Comparison of ENCODE assay signal across 15 mouse cellular contexts in the genomic region with DNA sequence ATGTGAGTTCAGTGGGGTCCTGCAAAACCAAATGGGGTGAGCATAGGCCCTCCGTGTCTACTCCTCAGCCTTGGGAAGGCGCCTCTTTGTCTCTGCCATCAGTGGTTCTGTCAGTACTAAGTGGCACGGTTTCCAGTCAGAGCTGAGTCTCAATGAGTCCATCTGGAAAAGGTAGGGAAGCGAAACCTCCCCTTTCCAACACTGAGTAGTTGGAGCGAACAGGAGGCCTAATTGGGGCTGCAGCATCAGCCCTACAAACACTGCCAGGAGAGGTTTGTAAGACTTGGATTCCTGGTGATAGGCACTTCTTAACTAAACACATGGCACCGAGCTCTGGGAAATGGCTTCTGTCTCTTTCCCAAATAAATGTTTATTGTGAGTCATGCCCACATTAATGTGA.
"Had no signal": no experiment of that assay in that cellular context is flagged by ENCODE, and none has a peak within 500 bp of the region (broad histone marks: within the 10 kb centered on the region; RNA-seq: fewer than 3 reads in every experiment).

No protein-coding gene starts in this region.

- H3K27ac ChIP-seq: midbrain, embryonic 13.5 days; midbrain, embryonic 15.5 days; neural tube, embryonic 12.5 days; stomach, embryonic 15.5 days; stomach, postnatal 0 days had no signal

- ATAC-seq: midbrain, embryonic 13.5 days; midbrain, embryonic 15.5 days had no signal

- DNase-seq: lung, adult 18-20 months; lung, embryonic 14.5 days; lung, postnatal 10 days; lung, postnatal 4 days; right cerebral cortex, postnatal 14 days; thymus, adult 2 months; thymus, postnatal 25 days; thymus, postnatal 4 days had no signal

- H3K9ac ChIP-seq: lung, embryonic 14.5 days; midbrain, embryonic 13.5 days; midbrain, embryonic 15.5 days; neural tube, embryonic 12.5 days; stomach, embryonic 15.5 days had no signal

- H3K4me1 ChIP-seq: midbrain, embryonic 13.5 days; midbrain, embryonic 15.5 days; neural tube, embryonic 12.5 days; stomach, embryonic 15.5 days had no signal

- H3K27me3 ChIP-seq: megakaryocyte, embryonic 14.5 days; midbrain, embryonic 13.5 days; midbrain, embryonic 15.5 days; neural tube, embryonic 12.5 days; stomach, embryonic 15.5 days had no signal

- H3K4me3 ChIP-seq: megakaryocyte, embryonic 14.5 days; midbrain, embryonic 13.5 days; midbrain, embryonic 15.5 days; neural tube, embryonic 12.5 days; stomach, embryonic 15.5 days had no signal

- H3K4me2 ChIP-seq: lung, embryonic 14.5 days; midbrain, embryonic 11.5 days; midbrain, embryonic 13.5 days; midbrain, embryonic 15.5 days; neural tube, embryonic 12.5 days; stomach, embryonic 15.5 days had no signal

- H3K36me3 ChIP-seq: midbrain, embryonic 13.5 days; midbrain, embryonic 15.5 days; neural tube, embryonic 12.5 days; stomach, embryonic 15.5 days had no signal

- H3K9me3 ChIP-seq: megakaryocyte, embryonic 14.5 days; midbrain, embryonic 13.5 days; midbrain, embryonic 15.5 days; neural tube, embryonic 12.5 days; stomach, embryonic 15.5 days had no signal
